Mouse (Mus musculus) bone marrow macrophage, adult 2 months (primary cell): ENCODE data around the gene Guca1b.

Experiments used
- CTCF ChIP-seq: IDR thresholded peaks from 2 replicates; pipeline ENCODE4 v1.5.1; 2012; ENCODE audit warnings: low read depth, mild to moderate bottlenecking, low read length, moderate library complexity
- POLR2A ChIP-seq: IDR thresholded peaks from 2 replicates; pipeline ENCODE4 v1.6.1; 2012; ENCODE audit warnings: mild to moderate bottlenecking, low read depth, low read length, borderline replicate concordance

- no peak for TF ChIP-seq POLR2A
- TF ChIP-seq CTCF, result no peak
These were observed 13.9 kb downstream of the Guca1b start for GRCm38 (mm10) chr17:47399091-47399490.
